Mouse (Mus musculus): ENCODE results near the gene Nmral1.

Gene Nmral1

DNA sequence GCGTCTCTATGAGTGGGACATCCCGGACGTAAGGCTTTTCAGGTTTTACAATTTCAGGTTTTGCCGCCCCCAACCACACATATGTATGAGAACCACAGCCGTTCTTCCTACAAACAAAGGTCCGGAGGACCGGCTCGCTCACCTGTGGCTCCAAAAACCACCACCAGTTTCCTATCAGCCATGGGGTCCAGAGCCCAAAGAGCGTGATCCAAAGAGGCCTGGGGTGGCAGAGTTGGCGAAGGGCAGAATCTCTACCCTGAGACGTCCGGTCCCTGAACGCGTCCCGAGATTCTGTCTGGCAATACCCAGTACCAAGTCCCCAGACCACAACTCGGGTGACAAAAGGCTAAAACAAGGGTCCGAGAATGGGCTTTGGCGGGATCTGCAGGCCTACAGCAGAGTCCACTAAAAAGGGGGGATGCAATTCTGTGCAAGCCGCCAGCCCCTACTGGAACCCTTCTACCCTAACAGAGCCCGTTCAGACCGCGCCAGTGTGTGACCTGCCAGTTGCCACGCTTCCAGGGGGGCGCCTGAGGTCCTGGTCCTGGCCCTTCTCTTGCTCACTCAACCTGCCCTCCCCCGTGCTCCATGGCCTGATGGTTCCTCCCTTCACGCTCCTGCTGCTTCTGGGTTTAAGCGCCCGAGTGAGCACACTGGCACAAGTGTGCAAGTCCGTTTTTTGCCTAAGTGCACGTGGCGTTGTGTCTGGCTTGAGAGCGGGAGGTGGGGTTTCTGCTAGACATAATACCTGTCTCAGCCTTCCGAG, at the start of gene Nmral1:
TSS of gene Nmral1 (minus strand) at position 604 of the 766 bp plus-strand sequence.
- peak; percentile 62 to 65 for DNase-seq

DNA sequence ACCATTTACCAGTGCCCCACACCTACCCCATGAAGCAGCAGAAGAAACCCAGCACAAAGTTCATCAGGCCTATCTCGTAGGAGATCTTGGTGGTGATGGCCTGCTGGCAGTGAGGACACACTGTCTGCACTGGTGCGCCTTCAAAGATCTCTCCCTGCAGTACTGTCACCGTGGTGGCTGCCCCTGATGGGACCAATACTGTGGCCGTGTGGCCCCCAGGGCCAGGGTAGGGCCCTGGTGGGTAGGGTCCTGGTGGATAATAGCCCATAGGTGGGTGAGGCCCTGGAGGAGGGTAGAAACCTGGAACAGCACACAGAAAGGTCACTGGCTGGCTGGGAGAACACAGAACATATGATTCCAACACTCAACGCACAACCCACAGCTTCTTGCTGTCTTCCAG, 49.6 kb upstream of the Nmral1 start:
- DNase-seq, result no peak

DNA sequence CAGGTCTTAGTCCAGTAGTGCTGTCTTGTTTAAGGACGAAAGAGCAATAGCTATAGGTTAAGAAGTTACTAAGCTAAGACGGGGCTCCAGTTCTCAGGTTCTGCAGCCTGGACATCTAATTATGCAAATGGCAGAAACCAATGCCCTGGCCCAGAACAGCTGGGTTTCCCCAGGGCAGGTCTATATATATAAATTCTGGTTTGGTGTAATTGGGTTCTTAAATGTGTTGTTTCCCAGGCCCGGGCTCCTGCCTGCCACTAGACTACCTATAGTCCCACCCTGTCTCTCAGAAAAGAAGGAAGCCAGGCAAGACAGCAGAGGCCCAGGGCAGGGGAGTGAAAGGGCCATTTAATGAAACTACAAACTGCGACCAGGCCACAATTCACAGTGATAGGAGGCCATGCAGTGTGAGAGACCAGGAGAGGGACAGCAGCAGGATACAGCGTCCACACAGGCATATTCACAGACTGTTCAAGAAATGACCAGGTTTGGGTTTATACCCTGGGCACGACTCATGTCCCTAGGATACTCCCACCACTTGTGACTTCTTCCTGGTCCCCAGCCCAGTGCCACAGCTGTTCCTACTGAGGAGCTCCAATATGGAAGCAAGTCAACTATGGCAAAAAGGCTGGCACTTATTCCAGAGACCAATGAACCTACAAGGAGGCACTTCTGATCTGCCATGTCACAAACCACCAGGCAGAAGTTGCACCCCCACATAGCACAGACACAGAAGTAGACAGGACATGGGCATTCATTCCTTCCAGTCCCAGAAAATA, 48.0 kb upstream of the Nmral1 start:
- no peak for DNase-seq

DNA sequence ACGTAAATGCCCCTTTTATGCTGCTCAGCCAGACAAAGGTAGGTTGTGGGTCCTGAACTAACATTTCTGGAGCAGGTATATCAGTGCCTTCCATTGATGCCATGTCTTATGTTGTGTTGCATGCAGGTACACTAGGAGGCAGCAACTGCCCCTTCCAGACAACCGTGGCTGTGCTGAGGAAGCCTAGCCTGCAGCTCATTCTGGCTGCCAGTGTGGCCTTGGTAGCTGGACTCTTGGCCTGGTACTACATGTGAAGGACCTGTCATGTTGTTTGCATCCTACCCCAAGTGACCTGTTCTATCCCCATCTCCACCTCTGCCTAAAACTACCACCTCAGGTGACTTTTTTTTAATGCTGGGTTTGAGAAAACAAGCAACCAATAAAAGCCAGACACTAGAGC, 46.7 kb upstream of the Nmral1 start:
- DNase-seq, result no peak

DNA sequence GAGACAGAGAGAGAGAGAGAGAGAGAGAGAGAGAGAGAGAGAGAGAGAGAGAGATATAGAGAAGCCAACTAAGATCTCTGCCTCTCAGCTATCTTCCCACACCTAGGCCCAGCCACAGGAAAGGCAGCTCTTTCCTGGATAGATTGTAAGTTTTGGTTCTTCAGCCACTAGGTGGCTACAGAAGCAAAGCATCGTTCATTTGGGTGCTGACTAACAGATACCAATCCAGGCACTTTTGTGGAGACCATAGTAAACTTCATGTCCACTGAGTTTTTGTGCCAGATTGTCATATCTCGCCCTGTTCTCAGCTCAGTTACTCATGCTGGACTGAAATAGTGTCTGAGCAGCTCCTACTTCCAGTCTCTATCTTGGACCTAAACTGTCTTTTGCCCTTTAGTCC, 44.1 kb upstream of the Nmral1 start:
- peak; percentile 18 to 27 for DNase-seq

GRCm38 (mm10) chr16:4762437-4762836, 43.3 kb upstream of the Nmral1 start:
- no peak for DNase-seq

- DNase-seq, result peak; percentile 28 to 39
Observed at GRCm38 (mm10) chr16:4756660-4757335, 37.6 kb upstream of the Nmral1 start.

GRCm38 (mm10) chr16:4754045-4754444, 34.9 kb upstream of the Nmral1 start:
- DNase-seq, result no peak

GRCm38 (mm10) chr16:4752155-4752554, 33.0 kb upstream of the Nmral1 start:
- no peak for DNase-seq

GRCm38 (mm10) chr16:4742186-4742585, 23.0 kb upstream of the Nmral1 start:
- no peak for DNase-seq

DNA sequence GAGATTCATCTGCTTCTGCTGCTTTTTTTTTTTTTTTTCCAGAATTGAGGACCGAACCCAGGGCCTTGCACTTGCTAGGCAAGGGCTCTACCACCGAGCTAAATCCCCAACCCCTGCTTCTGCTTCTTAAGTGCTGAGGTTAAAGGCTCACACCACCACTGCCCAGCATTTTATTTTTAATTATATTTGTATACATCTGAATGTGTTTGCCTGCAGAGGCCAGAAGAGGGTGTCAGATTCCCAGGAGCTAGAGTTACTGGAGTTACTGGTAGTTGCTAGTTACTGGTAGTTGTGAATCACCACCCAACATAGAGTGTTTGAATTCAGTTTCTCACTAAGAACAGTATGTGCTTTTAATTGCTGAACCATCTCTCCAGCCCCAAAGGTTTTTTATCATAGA, 20.8 kb upstream of the Nmral1 start:
- no peak for DNase-seq

DNA sequence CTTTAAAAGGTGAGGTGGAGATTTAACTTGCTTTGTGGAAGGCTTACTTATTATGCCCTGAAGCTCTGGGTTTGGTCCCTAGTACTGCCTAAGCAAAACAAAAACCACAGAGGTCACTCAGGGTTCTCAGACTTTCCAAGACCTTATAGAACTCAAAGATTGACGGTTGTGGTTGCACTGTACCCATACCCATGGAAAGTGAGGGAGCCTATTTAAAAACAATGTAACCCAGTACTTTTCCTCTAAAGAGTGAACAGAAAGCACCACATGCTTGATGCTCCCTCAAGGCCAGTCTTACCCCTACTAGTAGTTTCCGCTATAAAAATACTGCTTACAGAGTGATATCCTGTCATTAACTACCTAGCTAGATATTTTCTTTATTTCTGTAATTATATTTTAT, 17.1 kb upstream of the Nmral1 start:
- no peak for DNase-seq

DNA sequence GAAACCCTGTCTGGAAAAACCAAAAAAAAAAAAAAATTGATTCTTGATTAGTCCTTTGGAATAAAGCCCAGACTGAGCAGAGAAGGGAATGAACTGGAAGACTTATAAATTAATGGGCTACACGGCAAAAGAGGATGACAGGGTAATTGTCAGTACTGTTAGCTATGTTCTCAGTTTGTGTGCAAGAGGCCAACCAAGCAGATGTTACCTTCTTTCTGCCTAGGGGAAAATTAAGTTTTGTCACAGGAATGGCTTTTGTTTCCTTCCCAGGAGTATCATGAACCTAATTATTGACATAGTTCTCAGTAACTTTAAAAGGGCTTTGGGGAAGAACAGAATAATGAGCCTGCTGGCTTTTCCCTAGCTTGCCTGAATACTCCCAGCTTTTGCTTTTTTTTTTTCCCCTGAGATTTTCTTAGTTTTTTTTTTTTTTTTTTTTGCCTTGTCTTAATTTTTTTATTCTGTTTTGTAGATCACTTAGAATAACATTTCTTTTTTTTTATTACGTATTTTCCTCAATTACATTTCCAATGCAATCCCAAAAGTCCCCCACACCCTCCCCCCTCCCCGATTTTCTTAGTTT, 11.7 kb upstream of the Nmral1 start:
- no peak for DNase-seq

- no peak for DNase-seq
Observed at GRCm38 (mm10) chr16:4727963-4728362, 8.8 kb upstream of the Nmral1 start.

- DNase-seq, result no peak
Observed at GRCm38 (mm10) chr16:4727526-4727925, 8.4 kb upstream of the Nmral1 start.

DNA sequence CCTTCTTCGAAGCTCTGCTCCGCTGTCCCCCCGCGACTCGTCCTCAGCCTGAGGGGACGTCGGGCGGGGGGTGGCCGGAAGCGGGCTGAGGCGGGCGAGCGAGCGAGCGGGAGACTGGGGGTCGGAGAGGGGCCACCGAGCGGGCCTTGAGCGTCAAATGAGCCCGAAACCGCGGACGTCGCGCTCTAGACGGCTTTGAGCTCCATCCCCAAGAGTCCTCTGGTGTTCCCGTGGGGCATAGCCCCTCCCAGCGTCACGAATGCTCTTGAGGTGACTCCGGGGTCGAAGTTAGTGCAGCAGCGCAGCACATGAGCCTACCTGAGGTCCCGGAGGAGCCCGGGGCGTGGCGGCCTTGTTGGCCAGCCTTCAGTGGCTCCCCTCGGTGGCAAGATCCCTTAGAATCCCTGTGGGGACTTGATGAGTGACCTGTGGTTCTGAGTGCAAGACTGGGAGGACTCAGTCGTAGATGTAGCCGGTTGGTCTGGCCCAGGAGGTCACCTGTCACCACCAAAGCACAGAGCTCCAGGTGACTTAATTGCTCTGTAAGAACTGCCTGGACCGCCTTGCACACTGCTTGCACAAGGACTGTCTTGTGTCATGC, 7.5 kb upstream of the Nmral1 start:
- DNase-seq, result no peak

DNA sequence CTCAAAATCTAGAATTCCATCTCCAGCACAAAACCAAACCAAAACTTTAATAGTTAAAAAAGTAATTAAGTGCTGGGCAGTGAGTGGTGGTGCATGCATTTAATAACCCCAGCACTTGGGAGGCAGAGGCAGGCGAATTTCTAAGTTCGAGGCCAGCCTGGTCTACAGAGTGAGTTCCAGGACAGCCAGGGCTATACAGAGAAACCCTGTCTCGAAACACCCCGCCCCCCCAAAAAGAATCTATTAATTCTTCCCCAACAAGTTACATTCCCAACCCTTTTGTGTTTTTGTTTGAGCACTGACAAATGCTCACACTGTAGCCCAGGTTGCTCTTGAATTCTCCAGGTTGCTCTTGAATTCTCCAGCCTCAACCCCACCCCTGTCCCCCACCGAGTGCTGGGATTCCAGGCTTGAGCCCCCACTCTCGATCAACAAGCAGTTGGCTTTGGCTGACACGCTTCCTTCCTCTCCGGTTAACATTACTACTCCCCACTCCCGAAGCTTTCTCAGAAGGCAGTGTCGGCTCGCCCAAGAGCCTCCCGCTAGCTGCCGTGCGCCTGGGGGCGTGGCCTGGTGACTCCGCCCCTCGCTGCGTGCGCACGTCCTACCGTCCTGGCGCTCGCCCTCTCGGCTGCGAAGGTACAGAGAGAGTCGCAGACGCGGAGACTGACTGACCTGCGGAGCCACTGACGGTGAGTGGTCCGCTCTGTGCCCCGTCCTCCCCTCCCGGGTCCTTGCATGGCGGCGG, 6.8 kb upstream of the Nmral1 start, which contains the start of gene Hmox2:
TSS of gene Hmox2 (plus strand) at position 582 of the 748 bp plus-strand sequence.
- DNase-seq, result peak; percentile 97 to 98

DNA sequence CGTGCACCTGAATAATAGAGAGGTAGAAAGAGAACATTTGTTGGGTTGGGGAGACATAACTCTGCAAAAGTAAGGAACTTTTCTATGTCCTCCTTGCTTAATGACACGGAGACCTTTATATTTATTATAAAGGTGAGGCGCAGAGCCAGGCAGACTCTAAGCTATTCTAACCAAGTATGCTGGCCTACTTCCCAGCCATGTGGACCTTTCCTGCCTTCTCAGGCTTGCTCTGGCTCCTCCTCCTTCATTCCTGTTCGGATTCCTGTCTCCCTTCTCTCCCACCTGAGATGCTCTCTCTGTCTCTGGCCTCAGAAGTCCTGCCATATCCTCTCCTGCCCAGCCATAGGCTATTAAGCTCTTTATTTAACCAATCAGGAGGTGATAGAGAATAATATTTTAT, 6.1 kb upstream of the Nmral1 start:
- DNase-seq, result no peak

DNA sequence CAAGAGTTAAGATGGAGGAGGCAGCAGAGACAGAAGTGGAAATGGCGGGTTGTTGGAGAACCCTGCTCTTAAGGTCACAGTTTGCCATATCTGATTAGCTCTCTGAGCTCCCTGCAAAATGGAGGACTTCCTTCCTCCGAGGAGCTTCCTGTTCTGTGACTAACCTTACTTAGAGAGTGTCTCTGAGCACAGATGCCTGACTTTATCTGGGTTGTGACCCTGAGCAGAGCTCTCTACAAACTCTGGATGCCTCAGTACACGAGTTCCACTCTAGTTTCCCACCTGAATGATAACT, 3.7 kb upstream of the Nmral1 start:
- DNase-seq, result peak in 1 of 2 experiments; percentile 33

- DNase-seq, result peak; percentile 34 to 40
Observed at GRCm38 (mm10) chr16:4722128-4722914, 3.2 kb upstream of the Nmral1 start.

DNA sequence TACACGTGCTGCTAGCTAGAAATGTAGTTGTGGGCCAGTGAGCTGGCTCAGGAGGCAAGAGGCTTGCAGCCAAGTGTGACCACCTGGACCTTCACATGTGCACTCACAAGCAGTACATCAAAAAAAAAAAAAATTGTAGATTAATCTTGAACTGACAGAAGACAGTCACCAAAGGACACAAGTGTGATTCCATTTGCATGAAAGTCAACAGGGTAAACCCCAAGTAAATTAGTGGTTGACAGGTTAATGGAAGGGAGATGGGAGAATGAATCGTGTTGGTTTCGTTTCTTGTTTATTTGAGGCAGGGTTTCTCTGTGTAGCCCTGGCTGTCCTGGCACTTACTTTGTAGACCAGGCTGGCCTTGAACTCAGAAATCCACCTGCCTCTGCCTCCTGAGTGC, 1.3 kb downstream of the Nmral1 start:
- DNase-seq, result peak in 1 of 2 experiments; percentile 13

Data from B cell, adult 2 months (primary cell).